Mouse (Mus musculus) CH12.LX (cell line): ENCODE measurements at regions not wholly inside any gene's neighbourhood (a gene's known extent, or its start where the extent isn't known, plus 50 kb on each side); places are given as distances from the start of the nearest gene placed in this dataset.

Experiments used
- POLR2A ChIP-seq: IDR thresholded peaks from 2 replicates; pipeline ENCODE4 v1.6.1; 2011; ENCODE audit warnings: low read depth, mild to moderate bottlenecking, improper control_type of control experiment, low read length
- POLR2AphosphoS2 ChIP-seq: IDR thresholded peaks from 2 replicates; pipeline ENCODE4 v1.6.1; 2011; ENCODE audit warnings: low read depth, low read length, improper control_type of control experiment
- ZC3H11A ChIP-seq: IDR thresholded peaks from 2 replicates; pipeline ENCODE4 v1.6.1; 2012; ENCODE audit warnings: low read depth, mild to moderate bottlenecking, inconsistent platforms, low read length, improper control_type of control experiment

- TF ChIP-seq POLR2AphosphoS2 (no peak), ZC3H11A (no peak), POLR2A (no peak)
These were observed 73.7 kb downstream of the Ptger2 start for GRCm38 (mm10) chr14:45061681-45062080.
